Mouse (Mus musculus): Measurements from ENCODE around the gene Banp. TPM values are rescaled to one million over a fixed set of nuclear protein-coding genes. Genes with fewer than 3 reads are reported as not detected.

Gene Banp
- 22.8 and 29.4 TPM in 2 replicates for polyA plus RNA-seq (2021; fragmentation: Nextera tagmentation)
- long read RNA-seq, experiment 1, full-length matches to known transcripts = 33 of 135 reads
- long read RNA-seq, experiment 1, partial matches to known transcripts = 13 of 135 reads
- long read RNA-seq, experiment 1, other reads (novel, unspliced or antisense) = 89 of 135 reads
- long read RNA-seq, experiment 2, full-length matches to known transcripts = 1 of 45 reads
- long read RNA-seq, experiment 2, partial matches to known transcripts = 34 of 45 reads
- long read RNA-seq, experiment 2, other reads (novel, unspliced or antisense) = 10 of 45 reads

DNA sequence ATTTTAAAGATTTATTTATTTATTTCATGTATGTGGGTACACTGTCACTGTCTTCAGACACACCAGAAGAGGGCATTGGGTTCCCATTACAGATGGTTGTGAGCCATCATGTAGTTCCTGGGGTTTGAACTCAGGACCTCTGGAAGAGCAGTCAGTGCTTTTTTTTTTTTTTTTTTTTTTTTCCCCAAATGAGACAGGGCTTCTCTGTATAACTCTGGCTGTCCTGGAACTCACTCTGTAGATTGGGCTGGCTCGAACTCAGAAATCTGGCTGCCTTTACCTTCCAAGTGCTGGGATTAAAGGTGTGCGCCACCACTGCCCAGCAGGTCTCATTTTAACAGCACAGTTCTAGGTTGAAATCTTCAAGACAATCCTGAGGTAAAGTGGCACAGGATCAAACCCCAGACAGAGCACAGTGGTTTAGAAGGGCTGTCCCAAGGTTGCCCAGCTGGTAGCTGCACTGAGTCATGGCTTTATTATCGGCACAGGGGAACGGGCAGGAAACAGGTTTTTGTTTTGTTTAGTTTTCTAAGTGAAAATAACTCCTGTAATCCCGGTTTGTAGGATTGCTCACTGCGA, at the start of gene Banp:
Gene Banp (plus strand): TSS at position 529 of the 579 bp plus-strand sequence.

DNA sequence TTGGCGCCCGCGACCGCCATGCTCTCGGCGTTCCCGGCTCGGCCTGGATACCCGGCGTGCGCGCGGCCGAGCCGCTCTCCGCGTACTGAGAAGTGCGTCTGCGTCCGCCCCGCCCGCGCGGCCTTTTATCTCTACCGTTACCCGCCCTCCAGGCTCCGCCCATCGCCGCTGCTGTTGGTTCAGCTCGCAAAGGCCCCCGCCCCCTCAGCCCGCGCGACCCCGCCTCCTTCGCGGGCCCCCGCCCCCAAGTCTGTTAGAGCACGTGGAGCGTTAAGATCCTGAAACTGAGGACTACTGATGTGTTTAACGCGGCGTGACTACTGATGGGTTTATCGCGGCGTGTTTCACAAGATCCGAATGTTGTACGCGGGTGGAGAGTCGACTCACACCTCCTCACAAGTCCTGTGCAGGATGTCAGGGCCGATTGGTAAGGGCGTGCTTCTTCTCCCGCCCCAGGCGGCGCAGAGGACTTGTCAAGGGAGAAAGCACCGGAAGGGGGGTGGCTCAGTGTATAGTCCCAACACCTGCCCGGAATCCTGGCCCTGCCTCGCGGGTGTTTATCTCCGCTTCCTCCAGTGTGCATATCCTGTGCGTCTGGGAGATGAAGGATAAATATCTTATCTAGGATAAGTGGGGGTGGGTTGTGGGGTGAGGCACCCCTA, 41.8 kb upstream of the Banp start, which contains the start of gene Slc7a5:
Gene Slc7a5 (minus strand): TSS at position 108 of the 662 bp plus-strand sequence.

DNA sequence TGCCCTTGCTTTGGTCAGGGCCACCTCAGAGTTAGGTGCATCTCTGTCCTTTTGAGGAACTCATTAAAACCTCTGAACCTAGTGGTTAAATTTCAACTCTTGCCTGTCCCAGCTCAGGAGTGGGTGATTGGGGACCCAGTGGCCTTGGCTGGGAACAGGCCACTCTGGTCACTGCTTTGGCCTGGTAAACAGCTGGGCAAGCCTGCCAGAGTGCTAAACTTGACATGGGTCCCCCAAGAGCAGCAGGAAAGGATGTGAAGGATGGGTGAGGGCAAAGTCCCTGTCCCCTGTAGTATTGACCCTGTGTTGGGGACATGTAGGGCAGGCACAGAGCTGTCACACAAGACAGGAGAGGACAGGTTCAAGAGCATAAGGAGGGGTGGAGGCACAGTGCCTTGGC, 4.7 kb upstream of the Banp start, which contains the start of gene Car5a:
Gene Car5a (minus strand): TSS at position 74 of the 400 bp plus-strand sequence.

Other genes starting within 250 kb of the Banp start
- 296 and 376 TPM in 2 replicates for gene Jph3, start 220.1 kb upstream of the Banp start, polyA plus RNA-seq (2021; fragmentation: Nextera tagmentation)
- gene Klhdc4, start 120.2 kb upstream of the Banp start, polyA plus RNA-seq (2021; fragmentation: Nextera tagmentation) = 13.9 and 15.7 TPM in 2 replicates
- 2.2 and 20.7 TPM in 2 replicates for gene Slc7a5, start 42.1 kb upstream of the Banp start, polyA plus RNA-seq (2021; fragmentation: Nextera tagmentation)
- gene Car5a, start 4.8 kb upstream of the Banp start, polyA plus RNA-seq (2021; fragmentation: Nextera tagmentation) = 0.51 and 1.1 TPM in 2 replicates